In genomic region chr11:95119990-95120632, GRCm38 (mm10) we compare ENCODE assay signal across 10 mouse cellular contexts. TPM values are rescaled to one million over a fixed set of nuclear protein-coding genes. Genes with fewer than 3 reads are reported as not detected.
DNase-seq lines count a peak whose midpoint lies in the region; ATAC-seq and TF ChIP-seq lines count a peak whose summit lies in the region.
"Had no signal": no experiment of that assay in that cellular context is flagged by ENCODE, and none has a peak within 500 bp of the region (broad histone marks: within the 10 kb centered on the region; RNA-seq: fewer than 3 reads in every experiment).

Gene Dlx3 (plus strand): TSS chr11:95120119.

- peaks cover 8 to 11% of the 10 kb centered on the region in 2 experiments; a peak in 3 of 4 replicates for H3K4me1 ChIP-seq in heart, embryonic 14.5 days (ENCODE audit: control insufficient read depth in 2 of 2, insufficient read depth in 2 of 2, low read length in 2 of 2)
- H3K4me1 ChIP-seq in heart, postnatal 0 days (ENCODE audit: control insufficient read depth, insufficient read depth) = peaks cover 6% of the 10 kb centered on the region; the same call in 1 of the 2 replicates
- H3K4me1 ChIP-seq in liver, embryonic 12.5 days = peaks cover 10% of the 10 kb centered on the region; the same call in 1 of the 2 replicates
- peaks cover 3% of the 10 kb centered on the region; the same call in 1 of the 2 replicates for H3K4me1 ChIP-seq in stomach, postnatal 0 days (replicated peaks; ENCODE audit: control insufficient read depth, insufficient read depth)

- no peak within 1 kb of the TSS for H3K27ac ChIP-seq in heart, embryonic 14.5 days (replicated peaks in 1 of 2; ENCODE audit: control insufficient read depth in 1 of 2, insufficient read depth in 1 of 2, low read depth in 2 of 2, low read length in 2 of 2)
- no peak within 1 kb of the TSS for H3K27ac ChIP-seq in heart, postnatal 0 days (ENCODE audit: low read depth)
- H3K27ac ChIP-seq in liver, embryonic 12.5 days = no peak within 1 kb of the TSS
- H3K27ac ChIP-seq in stomach, postnatal 0 days (replicated peaks) = no peak within 1 kb of the TSS

- under 1% methylated on average over 55 of the region's 55 CpGs for WGBS in heart, embryonic 14.5 days
- whole genome bisulfite sequencing in heart, postnatal 0 days = 1% methylated on average over 51 of the region's 55 CpGs
- 2% methylated on average over 55 of the region's 55 CpGs for WGBS in liver, embryonic 12.5 days (ENCODE audit: insufficient replicate concordance)
- WGBS in stomach, postnatal 0 days = under 1% methylated on average over 44 of the region's 55 CpGs

- ATAC-seq in heart, embryonic 14.5 days (ENCODE audit: insufficient number of reproducible peaks, insufficient read depth, low FRiP score, low read depth) = no peak
- no peak for ATAC-seq in heart, postnatal 0 days (ENCODE audit: insufficient read depth, low read depth)
- no peak for ATAC-seq in liver, embryonic 12.5 days
- peak; percentile 16; the same call in 1 of the 2 replicates for ATAC-seq in stomach, postnatal 0 days (ENCODE audit: low FRiP score, low TSS enrichment)
- no peak for ATAC-seq in granulocyte monocyte progenitor cell, adult 5-6 weeks (replicated peaks; ENCODE audit: poor library complexity, severe bottlenecking)
- ATAC-seq: Patski had no signal

- TF ChIP-seq EP300 in heart, postnatal 0 days (IDR thresholded peaks at IDR 0.05; ENCODE audit: low read depth) = no peak
- no peak for TF ChIP-seq EP300 in stomach, postnatal 0 days (optimal IDR thresholded peaks at IDR 0.05)

- DNase-seq in heart, postnatal 36 days = no peak
- DNase-seq in adrenal gland, postnatal 36 days = peak; percentile 51 to 61
- peak; percentile 14 for DNase-seq in heart, postnatal 0 days (ENCODE audit: low spot score)
- peak; percentile 56 for DNase-seq in stomach, postnatal 0 days (ENCODE audit: low spot score)
- no peak for DNase-seq in right cerebral cortex, postnatal 36 days (ENCODE audit: low spot score in 2 of 2)

- H3K36me3 ChIP-seq in heart, embryonic 14.5 days (ENCODE audit: control insufficient read depth, insufficient read depth, low read length) = no peaks in the 10 kb centered on the region
- no peaks in the 10 kb centered on the region for H3K36me3 ChIP-seq in heart, postnatal 0 days (replicated peaks; ENCODE audit: control insufficient read depth, insufficient read depth, low read length)
- H3K36me3 ChIP-seq in liver, embryonic 12.5 days = no peaks in the 10 kb centered on the region
- no peaks in the 10 kb centered on the region for H3K36me3 ChIP-seq in stomach, postnatal 0 days (ENCODE audit: control insufficient read depth, insufficient read depth, low read length)

- H3K9ac ChIP-seq in heart, embryonic 14.5 days (ENCODE audit: low read length) = no peak within 1 kb of the TSS; the same call in 1 of the 2 replicates
- no peak within 1 kb of the TSS for H3K9ac ChIP-seq in heart, postnatal 0 days (replicated peaks; ENCODE audit: low read depth, low read length)
- H3K9ac ChIP-seq in liver, embryonic 12.5 days = no peak within 1 kb of the TSS
- peak within 1 kb of the TSS; percentile 43; the same call in 1 of the 2 replicates for H3K9ac ChIP-seq in stomach, postnatal 0 days (ENCODE audit: low read length)

- intact Hi-C loops in heart, postnatal 36 days (cut with DNase I) = loop anchor here (5.0 kb wide), 1 partner anchor 267 kb away; no protein-coding TSS in a partner anchor

- H3K9me3 ChIP-seq in heart, embryonic 14.5 days (ENCODE audit: control insufficient read depth, low read length) = no peaks in the 10 kb centered on the region
- H3K9me3 ChIP-seq in heart, postnatal 0 days (replicated peaks; ENCODE audit: control insufficient read depth, low read length) = no peaks in the 10 kb centered on the region
- H3K9me3 ChIP-seq in liver, embryonic 12.5 days (replicated peaks) = no peaks in the 10 kb centered on the region
- H3K9me3 ChIP-seq in stomach, postnatal 0 days (ENCODE audit: control insufficient read depth, low read length) = no peaks in the 10 kb centered on the region

- peak within 1 kb of the TSS; percentile 76 for H3K4me2 ChIP-seq in heart, embryonic 14.5 days (ENCODE audit: low read length)
- peak within 1 kb of the TSS; percentile 61 for H3K4me2 ChIP-seq in heart, postnatal 0 days (ENCODE audit: low read depth, low read length)
- H3K4me2 ChIP-seq in liver, embryonic 12.5 days = peak within 1 kb of the TSS; percentile 49
- peak within 1 kb of the TSS; percentile 59 for H3K4me2 ChIP-seq in stomach, postnatal 0 days (replicated peaks; ENCODE audit: low read depth)

- no peak for TF ChIP-seq CTCF in heart, postnatal 0 days (IDR thresholded peaks at IDR 0.05; ENCODE audit: low read depth)
- no peak for TF ChIP-seq CTCF in stomach, postnatal 0 days (IDR thresholded peaks at IDR 0.05; ENCODE audit: low read depth)

- peak within 1 kb of the TSS; percentile 33 to 36 for H3K4me3 ChIP-seq in heart, embryonic 14.5 days (ENCODE audit: control insufficient read depth in 1 of 2, insufficient read depth in 1 of 2, low read depth in 1 of 2, low read length in 2 of 2)
- peak within 1 kb of the TSS; percentile 48 for H3K4me3 ChIP-seq in heart, postnatal 0 days (ENCODE audit: low read depth, low read length)
- peak within 1 kb of the TSS; percentile 23 for H3K4me3 ChIP-seq in liver, embryonic 12.5 days
- H3K4me3 ChIP-seq in stomach, postnatal 0 days (ENCODE audit: low read depth, low read length) = peak within 1 kb of the TSS; percentile 40

- H3K27me3 ChIP-seq in heart, embryonic 14.5 days (ENCODE audit: control insufficient read depth, insufficient read depth, low read length) = peaks cover 80% of the 10 kb centered on the region
- peaks cover 84% of the 10 kb centered on the region for H3K27me3 ChIP-seq in heart, postnatal 0 days (ENCODE audit: control insufficient read depth, insufficient read depth, low read length)
- peaks cover 87% of the 10 kb centered on the region for H3K27me3 ChIP-seq in liver, embryonic 12.5 days (replicated peaks)
- H3K27me3 ChIP-seq in stomach, postnatal 0 days (ENCODE audit: control insufficient read depth, insufficient read depth, low read length) = peaks cover 8% of the 10 kb centered on the region; the same call in 1 of the 2 replicates

RNA-seq across cellular contexts. Expression of gene Dlx3, which starts in this region (rescaled TPM):
- polyA plus RNA-seq in heart, embryonic 14.5 days (2014; fragmentation: Nextera tagmentation; extraction: Ambion mirVana) = not detected in 2 replicates
- not detected for total RNA-seq in heart, postnatal 36 days (2021)
- not detected for total RNA-seq in adrenal gland, postnatal 36 days (2021)
- not detected in 2 replicates for total RNA-seq in heart, postnatal 0 days (2014; rRNA removed; ENCODE audit: low replicate concordance)
- not detected in 2 replicates for polyA plus RNA-seq in heart, postnatal 0 days (2015; fragmentation: Nextera tagmentation; extraction: Ambion mirVana)
- 0.05 and 0.08 TPM in 2 replicates for polyA plus RNA-seq in liver, embryonic 12.5 days (2016; fragmentation: Nextera tagmentation; extraction: Ambion mirVana)
- 8.0 and 8.5 TPM in 2 replicates for polyA plus RNA-seq in stomach, postnatal 0 days (2015; fragmentation: Nextera tagmentation; extraction: Ambion mirVana)
- not detected in 2 replicates for total RNA-seq in granulocyte monocyte progenitor cell, adult 5-6 weeks (2014; fragmentation: Nextera tagmentation)
- total RNA-seq in granulocyte monocyte progenitor cell, adult 5-6 weeks (2017) = not detected in 2 replicates
- total RNA-seq: left cerebral cortex, adult 18-20 months had no signal
- polyA plus RNA-seq: Patski had no signal

Comparison
In these comparisons a context has a peak if more than half of its experiments do, and no peak if none do; other contexts are left out.
1. Peak in DNase-seq in adrenal gland, postnatal 36 days; RNA of the gene not detected or under 1 TPM.
2. Peak in DNase-seq, H3K4me3 ChIP-seq and H3K4me2 ChIP-seq in heart, postnatal 0 days; RNA of the gene not detected or under 1 TPM.